Mouse (Mus musculus): Measurements from ENCODE around the gene Cyp2s1. TPM values are rescaled to one million over a fixed set of nuclear protein-coding genes. Genes with fewer than 3 reads are reported as not detected.
A peak's percentile ranks its signal among the peaks of the same experiment; 100 is the strongest.

Gene Cyp2s1
- polyA plus RNA-seq, 1 experiment from 2014 or later: 166 TPM

DNA sequence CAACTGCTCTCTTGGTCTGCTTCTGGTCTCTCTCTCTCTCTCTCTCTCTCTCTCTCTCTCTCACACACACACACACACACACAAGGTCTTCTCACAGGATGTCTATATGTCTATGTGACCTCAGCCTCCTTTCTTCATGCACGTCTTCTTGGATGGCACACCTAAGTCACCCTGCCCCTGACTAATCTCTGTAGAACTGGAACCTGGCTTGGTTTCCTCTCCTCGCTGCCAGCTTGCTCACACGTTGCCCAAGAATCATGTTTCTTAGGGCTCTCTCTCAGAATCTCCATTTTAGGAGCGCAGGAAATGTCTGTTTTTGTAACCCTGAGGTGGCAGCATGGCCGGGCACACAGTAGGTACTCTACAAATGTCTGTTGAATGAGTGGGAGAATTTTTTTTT, 36.7 kb downstream of the Cyp2s1 start:
- DNase-seq (ENCODE audit: low spot score): no peak
- H3K4me1 ChIP-seq (replicated peaks; ENCODE audit: control insufficient read depth, insufficient read depth): peaks cover 5% of the 10 kb centered on the region; the same call in 1 of the 2 replicates
- no peak overlapping the region for H3K4me3 ChIP-seq (ENCODE audit: low read depth, low read length)
- no peaks in the 10 kb centered on the region for H3K27me3 ChIP-seq (ENCODE audit: control insufficient read depth, insufficient read depth, low read length)
- no peak overlapping the region for H3K27ac ChIP-seq (replicated peaks)
- TF ChIP-seq EP300 (optimal IDR thresholded peaks at IDR 0.05) (no peak), CTCF (IDR thresholded peaks at IDR 0.05; ENCODE audit: low read depth) (no peak)
- H3K9me3 ChIP-seq (ENCODE audit: control insufficient read depth, low read length): no peaks in the 10 kb centered on the region
- H3K9ac ChIP-seq (ENCODE audit: low read length): no peak overlapping the region
- H3K36me3 ChIP-seq (ENCODE audit: control insufficient read depth, insufficient read depth, low read length): 0 out of 2 replicates have a peak, but pooled peaks cover 6% of the 10 kb centered on the region
- 82% methylated on average over 5 of the region's 5 CpGs for WGBS
- H3K4me2 ChIP-seq (replicated peaks; ENCODE audit: low read depth): no peak overlapping the region
- ATAC-seq (ENCODE audit: low FRiP score, low TSS enrichment): no peak

DNA sequence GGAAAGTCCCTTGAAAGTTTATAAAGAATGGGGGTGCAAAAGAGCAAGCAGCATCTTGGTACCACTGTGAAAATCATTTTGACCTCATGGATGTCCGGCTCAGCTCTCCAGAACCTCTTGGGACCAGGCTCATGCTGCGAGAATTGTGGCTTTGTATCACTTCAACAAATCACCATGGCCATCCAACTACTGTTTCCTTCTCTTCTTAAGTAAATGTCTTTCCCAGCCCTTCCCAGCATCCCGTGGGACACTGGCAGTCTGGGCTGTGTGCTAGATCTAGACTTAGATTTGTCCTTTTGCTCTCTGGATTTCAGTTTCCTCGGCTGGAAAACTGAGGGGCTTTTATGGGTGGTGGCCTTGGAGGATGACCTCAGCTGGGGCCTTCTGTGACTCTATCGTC, 48.5 kb downstream of the Cyp2s1 start:
- no peaks in the 10 kb centered on the region for H3K27me3 ChIP-seq (ENCODE audit: control insufficient read depth, insufficient read depth, low read length)
- H3K9me3 ChIP-seq (ENCODE audit: control insufficient read depth, low read length): no peaks in the 10 kb centered on the region
- 88% methylated on average over 5 of the region's 5 CpGs for WGBS
- no peak overlapping the region for H3K4me2 ChIP-seq (replicated peaks; ENCODE audit: low read depth)
- DNase-seq (ENCODE audit: low spot score): no peak
- TF ChIP-seq EP300 (optimal IDR thresholded peaks at IDR 0.05) (no peak), CTCF (IDR thresholded peaks at IDR 0.05; ENCODE audit: low read depth) (no peak)
- H3K4me3 ChIP-seq (ENCODE audit: low read depth, low read length): no peak overlapping the region
- H3K36me3 ChIP-seq (ENCODE audit: control insufficient read depth, insufficient read depth, low read length): peaks cover 8% of the 10 kb centered on the region; the same call in 1 of the 2 replicates
- no peak overlapping the region for H3K9ac ChIP-seq (ENCODE audit: low read length)
- H3K27ac ChIP-seq (replicated peaks): no peak overlapping the region
- no peak for ATAC-seq (ENCODE audit: low FRiP score, low TSS enrichment)
- no peaks in the 10 kb centered on the region for H3K4me1 ChIP-seq (replicated peaks; ENCODE audit: control insufficient read depth, insufficient read depth)

DNA sequence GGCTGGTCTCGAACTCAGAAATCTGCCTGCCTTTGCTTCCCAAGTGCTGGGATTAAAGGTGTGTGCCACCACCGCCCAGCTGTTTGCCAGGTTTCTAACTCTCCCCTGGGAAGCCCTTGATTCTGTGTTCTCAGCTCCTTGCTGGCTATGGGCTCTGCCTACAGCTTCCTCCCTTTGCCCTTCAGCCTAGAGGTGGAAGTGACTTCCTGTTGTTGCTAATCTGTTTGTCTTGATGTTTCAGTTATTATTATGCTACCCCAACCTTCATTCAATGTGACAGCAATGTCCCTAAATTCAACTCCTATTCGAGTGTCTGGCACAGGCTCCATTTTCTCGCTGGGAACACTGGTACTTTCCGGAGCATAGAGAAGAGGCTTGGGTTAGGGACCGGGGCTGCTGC, 50.6 kb downstream of the Cyp2s1 start:
- no peak for DNase-seq (ENCODE audit: low spot score)
- no peak overlapping the region for H3K4me2 ChIP-seq (replicated peaks; ENCODE audit: low read depth)
- no peaks in the 10 kb centered on the region for H3K27me3 ChIP-seq (ENCODE audit: control insufficient read depth, insufficient read depth, low read length)
- TF ChIP-seq CTCF (IDR thresholded peaks at IDR 0.05; ENCODE audit: low read depth): no peak
- no peak for TF ChIP-seq EP300 (optimal IDR thresholded peaks at IDR 0.05)
- WGBS: 83% methylated on average over 6 of the region's 6 CpGs
- peaks cover 10% of the 10 kb centered on the region; the same call in 1 of the 2 replicates for H3K36me3 ChIP-seq (ENCODE audit: control insufficient read depth, insufficient read depth, low read length)
- H3K9ac ChIP-seq (ENCODE audit: low read length): no peak overlapping the region
- no peak for ATAC-seq (ENCODE audit: low FRiP score, low TSS enrichment)
- no peaks in the 10 kb centered on the region for H3K9me3 ChIP-seq (ENCODE audit: control insufficient read depth, low read length)
- no peak overlapping the region for H3K27ac ChIP-seq (replicated peaks)
- H3K4me3 ChIP-seq (ENCODE audit: low read depth, low read length): no peak overlapping the region
- no peaks in the 10 kb centered on the region for H3K4me1 ChIP-seq (replicated peaks; ENCODE audit: control insufficient read depth, insufficient read depth)

DNA sequence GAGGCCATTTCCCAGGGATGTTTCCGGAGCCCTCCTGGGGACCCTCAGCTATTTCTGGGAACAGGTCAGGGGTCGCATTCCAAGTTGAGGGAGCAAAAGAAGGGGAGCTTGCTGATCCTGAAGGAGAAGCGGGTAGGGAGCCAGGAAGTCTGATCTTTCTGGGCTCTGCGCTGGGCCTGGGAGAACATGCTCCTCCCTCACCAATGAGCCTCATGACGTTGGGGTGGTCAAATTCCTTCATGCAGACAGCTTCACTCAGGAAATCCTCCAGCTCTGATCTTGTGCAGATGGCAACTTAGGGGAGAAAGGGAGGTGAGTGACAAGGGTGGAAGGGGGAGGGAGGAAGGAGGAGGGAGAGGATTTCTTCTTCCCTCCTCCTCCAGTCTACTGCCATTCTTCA, 52.5 kb downstream of the Cyp2s1 start:
- H3K4me3 ChIP-seq (ENCODE audit: low read depth, low read length): no peak overlapping the region
- DNase-seq (ENCODE audit: low spot score) (no peak), ATAC-seq (ENCODE audit: low FRiP score, low TSS enrichment) (no peak)
- H3K9me3 ChIP-seq (ENCODE audit: control insufficient read depth, low read length): no peaks in the 10 kb centered on the region
- no peak for TF ChIP-seq EP300 (optimal IDR thresholded peaks at IDR 0.05)
- TF ChIP-seq CTCF (IDR thresholded peaks at IDR 0.05; ENCODE audit: low read depth): no peak
- H3K27me3 ChIP-seq (ENCODE audit: control insufficient read depth, insufficient read depth, low read length): no peaks in the 10 kb centered on the region
- no peak overlapping the region for H3K4me2 ChIP-seq (replicated peaks; ENCODE audit: low read depth)
- no peak overlapping the region for H3K27ac ChIP-seq (replicated peaks)
- 58% methylated on average over 5 of the region's 5 CpGs for WGBS
- H3K36me3 ChIP-seq (ENCODE audit: control insufficient read depth, insufficient read depth, low read length): peaks cover 10% of the 10 kb centered on the region; the same call in 1 of the 2 replicates
- H3K9ac ChIP-seq (ENCODE audit: low read length): no peak overlapping the region
- no peaks in the 10 kb centered on the region for H3K4me1 ChIP-seq (replicated peaks; ENCODE audit: control insufficient read depth, insufficient read depth)

DNA sequence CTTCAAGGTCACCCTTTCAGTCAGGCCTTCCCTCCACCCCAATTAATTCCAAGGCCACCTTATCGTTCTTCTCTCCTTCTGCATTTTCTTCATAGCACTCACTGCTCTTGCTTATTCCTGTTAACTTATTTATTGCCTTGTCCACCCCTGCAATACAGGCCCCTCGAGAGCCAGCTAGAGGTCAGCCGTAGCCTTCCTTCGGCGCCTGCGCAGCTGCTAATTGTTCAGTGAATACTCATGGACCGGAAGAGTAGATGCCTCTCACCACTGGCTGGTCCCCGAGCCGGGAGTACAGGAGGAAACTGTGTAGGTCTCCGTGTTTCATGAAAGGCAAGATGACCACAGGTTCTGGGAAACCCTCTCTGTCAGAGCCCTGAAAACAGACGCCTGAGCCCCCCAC, 53.0 kb downstream of the Cyp2s1 start:
- no peak overlapping the region for H3K4me3 ChIP-seq (ENCODE audit: low read depth, low read length)
- H3K27me3 ChIP-seq (ENCODE audit: control insufficient read depth, insufficient read depth, low read length): no peaks in the 10 kb centered on the region
- H3K9ac ChIP-seq (ENCODE audit: low read length): no peak overlapping the region
- H3K4me1 ChIP-seq (replicated peaks; ENCODE audit: control insufficient read depth, insufficient read depth): no peaks in the 10 kb centered on the region
- WGBS: 62% methylated on average over 11 of the region's 11 CpGs
- H3K36me3 ChIP-seq (ENCODE audit: control insufficient read depth, insufficient read depth, low read length): peaks cover 10% of the 10 kb centered on the region; the same call in 1 of the 2 replicates
- no peak overlapping the region for H3K4me2 ChIP-seq (replicated peaks; ENCODE audit: low read depth)
- H3K9me3 ChIP-seq (ENCODE audit: control insufficient read depth, low read length): no peaks in the 10 kb centered on the region
- TF ChIP-seq EP300 (optimal IDR thresholded peaks at IDR 0.05) (no peak), CTCF (IDR thresholded peaks at IDR 0.05; ENCODE audit: low read depth) (no peak)
- no peak overlapping the region for H3K27ac ChIP-seq (replicated peaks)
- DNase-seq (ENCODE audit: low spot score) (no peak), ATAC-seq (ENCODE audit: low FRiP score, low TSS enrichment) (no peak; the same call in 1 of the 2 replicates)

DNA sequence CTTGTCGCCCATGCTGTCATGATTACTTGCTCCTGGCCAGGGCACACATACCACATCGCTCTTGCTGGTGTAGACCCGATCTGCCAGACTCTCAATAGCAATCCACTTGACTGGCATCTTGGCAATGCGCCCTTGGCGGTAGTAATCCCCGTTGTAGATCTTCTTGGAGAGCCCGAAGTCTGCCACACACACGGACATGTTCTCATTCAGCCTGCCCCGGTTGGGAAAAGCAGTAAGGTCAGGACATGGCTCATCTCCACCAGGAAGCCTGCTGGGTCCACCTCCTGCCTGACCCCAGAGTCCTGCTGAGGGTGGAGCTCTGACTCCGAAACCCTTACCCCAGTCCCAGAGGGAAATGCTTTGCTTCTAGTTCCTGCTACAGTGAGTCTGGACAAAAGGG, 55.4 kb downstream of the Cyp2s1 start:
- Histone ChIP-seq H3K4me3 (ENCODE audit: low read depth, low read length) (no peak overlapping the region), H3K27me3 (ENCODE audit: control insufficient read depth, insufficient read depth, low read length) (no peaks in the 10 kb centered on the region), H3K36me3 (ENCODE audit: control insufficient read depth, insufficient read depth, low read length) (peaks cover 6% of the 10 kb centered on the region; the same call in 1 of the 2 replicates), H3K4me2 (replicated peaks; ENCODE audit: low read depth) (no peak overlapping the region), H3K4me1 (replicated peaks; ENCODE audit: control insufficient read depth, insufficient read depth) (no peaks in the 10 kb centered on the region), H3K27ac (replicated peaks) (no peak overlapping the region), H3K9ac (ENCODE audit: low read length) (no peak overlapping the region), H3K9me3 (ENCODE audit: control insufficient read depth, low read length) (no peaks in the 10 kb centered on the region)
- 61% methylated on average over 10 of the region's 10 CpGs for WGBS
- ATAC-seq (ENCODE audit: low FRiP score, low TSS enrichment) (peak; percentile 43; the same call in 1 of the 2 replicates), DNase-seq (ENCODE audit: low spot score) (peak; percentile 27)
- TF ChIP-seq CTCF (IDR thresholded peaks at IDR 0.05; ENCODE audit: low read depth) (no peak), EP300 (optimal IDR thresholded peaks at IDR 0.05) (no peak)

Data from stomach, postnatal 0 days (tissue).